Mouse (Mus musculus) heart, adult 2 months (tissue): ENCODE measurements around the gene Mia. TPM values are rescaled to one million over a fixed set of nuclear protein-coding genes. Genes with fewer than 3 reads are reported as not detected.
A peak's percentile ranks its signal among the peaks of the same experiment; 100 is the strongest.

Experiments
- DNase-seq, 2 experiments: peaks; one replicate each; pipeline ENCODE4 v3.0.0; 2021
- H3K27ac ChIP-seq: fragments of 200-600 bp; 2 replicates; pipeline ENCODE4 v1.8.1; 2022
- H3K27me3 ChIP-seq: fragments of 200-500 bp; 2 replicates; pipeline ENCODE4 v1.6.1; 2012; ENCODE audit warnings: mild to moderate bottlenecking, low read length, inconsistent platforms, mixed read lengths; ENCODE audit not compliant: control insufficient read depth, insufficient read depth
- H3K36me3 ChIP-seq: fragments of 200-500 bp; 2 replicates; pipeline ENCODE4 v1.6.1; 2012; ENCODE audit warnings: low read length, inconsistent platforms; ENCODE audit not compliant: control insufficient read depth, insufficient read depth
- H3K4me1 ChIP-seq: fragments of 200-500 bp; 2 replicates; pipeline ENCODE4 v1.6.1; 2011; ENCODE audit warnings: low read length; ENCODE audit not compliant: control insufficient read depth, insufficient read depth
- H3K4me3 ChIP-seq: fragments of 200-600 bp; 2 replicates; pipeline ENCODE4 v1.8.1; 2022
- H3K79me2 ChIP-seq: fragments of 200-500 bp; replicated peaks from 2 replicates; pipeline ENCODE4 v1.6.1; 2012; ENCODE audit warnings: mild to moderate bottlenecking, inconsistent platforms, low read length, moderate library complexity, mixed read lengths; ENCODE audit not compliant: control insufficient read depth, insufficient read depth
- H3K9ac ChIP-seq: fragments of 200-500 bp; 2 replicates; pipeline ENCODE4 v1.6.1; 2012; ENCODE audit warnings: low read depth, mild to moderate bottlenecking, control low read depth, inconsistent platforms, low read length, mixed read lengths
- CTCF ChIP-seq: fragments of 200-600 bp; IDR thresholded peaks from 2 replicates; pipeline ENCODE4 v1.8.1; 2022; ENCODE audit warnings: antibody characterized with exemption, mild to moderate bottlenecking, moderate library complexity
- EP300 ChIP-seq: fragments of 200-500 bp; IDR thresholded peaks from 2 replicates; pipeline ENCODE4 v1.6.1; 2011; ENCODE audit warnings: low read depth, low read length, control low read depth; ENCODE audit not compliant: insufficient read depth
- POLR2A ChIP-seq: fragments of 200-500 bp; IDR thresholded peaks from 2 replicates; pipeline ENCODE4 v1.6.1; 2011; ENCODE audit warnings: mild to moderate bottlenecking, low read depth, low read length, control low read depth; ENCODE audit not compliant: insufficient read depth
- WGBS: fragments of 180-500 bp; shearing (Covaris S2); methylation state at CpG from one replicate; pipeline ENCODE4 v1.1.7; 2018; 5-methylcytosine and 5-hydroxymethylcytosine counted together
- intact Hi-C: fragments of 180-260 bp; cut with DNase I; formaldehyde crosslinking; loops from one replicate; pipeline ENCODE4 v1.15.1; 2025
- polyA plus RNA-seq: library from polyadenylated mRNA; depleted of rRNA; stranded (reverse); fragments of >200 nt; gene quantifications from 2 replicates; pipeline ENCODE4 v1.2.3, GENCODE M21; 2012
- total RNA-seq, 2 experiments: library from RNA; stranded (reverse); gene quantifications; 2 replicates each; pipeline ENCODE4 v1.2.3; 2021

Gene Mia
- total and polyA plus RNA-seq, 3 experiments = 0.39 to 0.78 TPM; not detected in 1

GRCm38 (mm10) chr7:27163450-27163805, 17.5 kb downstream of the Mia start:
- no peak for DNase-seq
- TF ChIP-seq EP300 = no peak
- TF ChIP-seq POLR2A = no peak
- no peak for TF ChIP-seq CTCF
- 48% methylated on average over 5 of the region's 5 CpGs for WGBS
- Histone ChIP-seq H3K36me3 (peaks cover 7% of the 10 kb centered on the region; the same call in 1 of the 2 replicates), H3K9ac (no peak overlapping the region; the same call in 1 of the 2 replicates), H3K79me2 (peaks cover 8% of the 10 kb centered on the region), H3K27me3 (no peaks in the 10 kb centered on the region), H3K4me1 (peaks cover 37% of the 10 kb centered on the region), H3K27ac (peak overlapping the region; percentile 15; the same call in 1 of the 2 replicates), H3K4me3 (no peak overlapping the region; the same call in 1 of the 2 replicates)
- intact Hi-C loops = loop anchor here (5.0 to 10.0 kb wide), 2 partner anchors 164 to 311 kb away; partner anchors contain the start of gene Sertad3

GRCm38 (mm10) chr7:27162780-27163449, 18.0 kb downstream of the Mia start:
- H3K9ac ChIP-seq = peak overlapping the region; percentile 4; the same call in 1 of the 2 replicates
- H3K79me2 ChIP-seq = peaks cover 8% of the 10 kb centered on the region
- 59% methylated on average over 5 of the region's 5 CpGs for WGBS
- no peak for DNase-seq
- intact Hi-C loops = loop anchor here (5.0 to 10.0 kb wide), 2 partner anchors 164 to 312 kb away; partner anchors contain the start of gene Sertad3
- no peaks in the 10 kb centered on the region for H3K27me3 ChIP-seq
- H3K36me3 ChIP-seq = peaks cover 7% of the 10 kb centered on the region; the same call in 1 of the 2 replicates
- no peak overlapping the region for H3K4me3 ChIP-seq
- no peak overlapping the region; the same call in 1 of the 2 replicates for H3K27ac ChIP-seq
- H3K4me1 ChIP-seq = peaks cover 37% of the 10 kb centered on the region
- TF ChIP-seq CTCF (no peak), POLR2A (no peak), EP300 (no peak)

- peak overlapping the region; percentile 69; the same call in 1 of the 2 replicates for H3K27ac ChIP-seq
- peak in 1 of 2 experiments; percentile 45 for DNase-seq
- H3K79me2 ChIP-seq = peaks cover 8% of the 10 kb centered on the region
- peaks cover 7% of the 10 kb centered on the region; the same call in 1 of the 2 replicates for H3K36me3 ChIP-seq
- 53% methylated on average over 4 of the region's 4 CpGs for WGBS
- intact Hi-C loops = loop anchor here (2.0 to 10.0 kb wide), 3 partner anchors 17 to 313 kb away; partner anchors contain the start of genes Rab4b and Sertad3
- H3K27me3 ChIP-seq = no peaks in the 10 kb centered on the region
- TF ChIP-seq POLR2A (no peak), EP300 (0 out of 2 replicates have a peak, but pooled peaks have one; percentile 16), CTCF (no peak)
- no peak overlapping the region for H3K4me3 ChIP-seq
- peaks cover 32% of the 10 kb centered on the region for H3K4me1 ChIP-seq
- no peak overlapping the region for H3K9ac ChIP-seq
Measured at GRCm38 (mm10) chr7:27161744-27162143, 19.2 kb downstream of the Mia start.

- no peak for DNase-seq
- Histone ChIP-seq H3K27ac (peak overlapping the region; percentile 69), H3K9ac (no peak overlapping the region), H3K4me3 (no peak overlapping the region), H3K27me3 (no peaks in the 10 kb centered on the region), H3K79me2 (peaks cover 8% of the 10 kb centered on the region), H3K36me3 (peaks cover 7% of the 10 kb centered on the region; the same call in 1 of the 2 replicates), H3K4me1 (peaks cover 32% of the 10 kb centered on the region)
- WGBS = 61% methylated on average over 3 of the region's 3 CpGs
- intact Hi-C loops = loop anchor here (2.0 to 10.0 kb wide), 3 partner anchors 18 to 314 kb away; partner anchors contain the start of genes Rab4b and Sertad3
- TF ChIP-seq EP300 = no peak
- TF ChIP-seq CTCF = no peak
Measured at GRCm38 (mm10) chr7:27160921-27161320, 20.0 kb downstream of the Mia start.

- 0 out of 2 replicates have a peak, but pooled peaks cover 4% of the 10 kb centered on the region for H3K79me2 ChIP-seq
- TF ChIP-seq POLR2A = peak; percentile 63
- TF ChIP-seq EP300 = peak; percentile 77; the same call in 1 of the 2 replicates
- TF ChIP-seq CTCF = peak; percentile 96
- no peak overlapping the region for H3K4me3 ChIP-seq
- WGBS = 8% methylated on average over 8 of the region's 8 CpGs
- peak overlapping the region; percentile 15; the same call in 1 of the 2 replicates for H3K9ac ChIP-seq
- peaks cover 32% of the 10 kb centered on the region for H3K4me1 ChIP-seq
- intact Hi-C loops = loop anchor here (2.0 to 10.0 kb wide), 5 partner anchors 19 to 315 kb away; partner anchors contain the start of genes Itpkc, Rab4b and Sertad3
- H3K27ac ChIP-seq = peak overlapping the region; percentile 69
- H3K27me3 ChIP-seq = no peaks in the 10 kb centered on the region
- DNase-seq = peak; percentile 85 to 89
- peaks cover 7% of the 10 kb centered on the region; the same call in 1 of the 2 replicates for H3K36me3 ChIP-seq
Measured at GRCm38 (mm10) chr7:27159882-27160281, 21.1 kb downstream of the Mia start.
